34 mouse cellular contexts compared by ENCODE assay signal in genomic region chr14:32180861-32181260, GRCm38 (mm10). TPM values are rescaled to one million over a fixed set of nuclear protein-coding genes. Genes with fewer than 3 reads are reported as not detected.
DNase-seq lines count a peak whose midpoint lies in the region; ATAC-seq and TF ChIP-seq lines count a peak whose summit lies in the region.
"Had no signal": no experiment of that assay in that cellular context is flagged by ENCODE, and none has a peak within 500 bp of the region (broad histone marks: within the 10 kb centered on the region; RNA-seq: fewer than 3 reads in every experiment).

No protein-coding gene starts in this region.

- H3K9me3 ChIP-seq in kidney, postnatal 0 days (replicated peaks; ENCODE audit: low read length): no peaks in the 10 kb centered on the region
- H3K9me3 ChIP-seq in liver, embryonic 11.5 days (ENCODE audit: control insufficient read depth, low read length): no peaks in the 10 kb centered on the region
- no peaks in the 10 kb centered on the region for H3K9me3 ChIP-seq in midbrain, embryonic 11.5 days (ENCODE audit: control insufficient read depth, low read length)
- H3K9me3 ChIP-seq in midbrain, embryonic 10.5 days (replicated peaks): no peaks in the 10 kb centered on the region
- H3K9me3 ChIP-seq: embryonic facial prominence, embryonic 12.5 days; embryonic facial prominence, embryonic 15.5 days; heart, embryonic 12.5 days; heart, embryonic 15.5 days had no signal

- DNase-seq in heart, adult 11 months: peak; percentile 55
- no peak for DNase-seq in heart, postnatal 14 days
- no peak for DNase-seq in kidney, postnatal 0 days (ENCODE audit: low spot score)
- DNase-seq in kidney, adult 18-20 months: no peak
- DNase-seq in liver, adult 2 months (ENCODE audit: extremely low read depth, low read depth, low spot score): peak; percentile 81
- no peak for DNase-seq in liver, embryonic 11.5 days (ENCODE audit: low spot score)
- peak; percentile 77 for DNase-seq in midbrain, embryonic 11.5 days (ENCODE audit: low spot score, missing footprints)
- DNase-seq in midbrain, embryonic 10.5 days (ENCODE audit: low spot score): no peak
- DNase-seq: adrenal gland, postnatal 10 days; adrenal gland, postnatal 36 days; cerebellum, adult 11 months; cerebellum, adult 2 months; cerebellum, adult 9-11 months; cerebellum, postnatal 25 days; forebrain, postnatal 0 days; gastrocnemius, adult 2 months; gastrocnemius, postnatal 14 days; heart, adult 18-20 months; heart, postnatal 10 days; heart, postnatal 4 days had no signal

- no peak for TF ChIP-seq CTCF in kidney, postnatal 0 days (IDR thresholded peaks at IDR 0.05; ENCODE audit: low read depth)
- TF ChIP-seq CTCF in liver, adult 2 months (IDR thresholded peaks at IDR 0.05; ENCODE audit: low read depth, low read length): no peak

- no peak overlapping the region for H3K27ac ChIP-seq in kidney, postnatal 0 days
- peak overlapping the region; percentile 73 for H3K27ac ChIP-seq in liver, adult 2 months (replicated peaks; ENCODE audit: insufficient read depth, low read depth, low read length)
- no peak overlapping the region for H3K27ac ChIP-seq in liver, embryonic 11.5 days (ENCODE audit: low read depth, low read length)
- no peak overlapping the region for H3K27ac ChIP-seq in midbrain, embryonic 11.5 days (ENCODE audit: low read depth, low read length)
- no peak overlapping the region for H3K27ac ChIP-seq in midbrain, embryonic 10.5 days (replicated peaks)
- H3K27ac ChIP-seq: embryonic facial prominence, embryonic 12.5 days; embryonic facial prominence, embryonic 15.5 days; gastrocnemius, adult 2 months; heart, embryonic 15.5 days; hindbrain, embryonic 14.5 days had no signal

- intact Hi-C loops in heart, postnatal 14 days (cut with DNase I): no loop called here

- H3K36me3 ChIP-seq in kidney, postnatal 0 days (ENCODE audit: insufficient read depth, low read length): peaks cover 48% of the 10 kb centered on the region; the same call in 1 of the 2 replicates
- H3K36me3 ChIP-seq in liver, adult 2 months (ENCODE audit: control insufficient read depth, insufficient read depth, low read length): peaks cover 54% of the 10 kb centered on the region
- H3K36me3 ChIP-seq in liver, embryonic 11.5 days (ENCODE audit: control insufficient read depth, insufficient read depth, low read length): peaks cover 28% of the 10 kb centered on the region
- H3K36me3 ChIP-seq in midbrain, embryonic 11.5 days (ENCODE audit: control insufficient read depth, insufficient read depth, low read length): peaks cover 18% of the 10 kb centered on the region
- H3K36me3 ChIP-seq in midbrain, embryonic 10.5 days: peaks cover 75% of the 10 kb centered on the region

- no peak overlapping the region for H3K9ac ChIP-seq in kidney, postnatal 0 days (ENCODE audit: low read depth, low read length)
- no peak overlapping the region for H3K9ac ChIP-seq in liver, adult 2 months (ENCODE audit: low read depth, low read length)
- H3K9ac ChIP-seq in liver, embryonic 11.5 days (ENCODE audit: low read depth, low read length): no peak overlapping the region
- no peak overlapping the region for H3K9ac ChIP-seq in midbrain, embryonic 11.5 days (ENCODE audit: low read length)
- H3K9ac ChIP-seq: embryonic facial prominence, embryonic 12.5 days; embryonic facial prominence, embryonic 15.5 days; forebrain, postnatal 0 days; heart, embryonic 12.5 days; heart, embryonic 15.5 days; hindbrain, embryonic 14.5 days had no signal

- H3K4me1 ChIP-seq in kidney, postnatal 0 days (replicated peaks; ENCODE audit: insufficient read depth, low read length): no peaks in the 10 kb centered on the region
- peaks cover 9% of the 10 kb centered on the region; the same call in 1 of the 2 replicates for H3K4me1 ChIP-seq in liver, adult 2 months (ENCODE audit: control insufficient read depth, insufficient read depth, low read length)
- H3K4me1 ChIP-seq in liver, embryonic 11.5 days (replicated peaks; ENCODE audit: control insufficient read depth, insufficient read depth, low read length): peaks cover 4% of the 10 kb centered on the region; the same call in 1 of the 2 replicates
- H3K4me1 ChIP-seq in midbrain, embryonic 11.5 days (ENCODE audit: control insufficient read depth, insufficient read depth, low read length): no peaks in the 10 kb centered on the region
- H3K4me1 ChIP-seq in midbrain, embryonic 10.5 days: no peaks in the 10 kb centered on the region
- H3K4me1 ChIP-seq: embryonic facial prominence, embryonic 12.5 days; embryonic facial prominence, embryonic 15.5 days; heart, embryonic 12.5 days had no signal

- 0 out of 2 replicates have a peak, but pooled peaks have one; percentile 43 for ATAC-seq in kidney, postnatal 0 days (replicated peaks; ENCODE audit: low FRiP score, low read depth)
- ATAC-seq in liver, embryonic 11.5 days (replicated peaks; ENCODE audit: low FRiP score): no peak
- ATAC-seq in midbrain, embryonic 11.5 days (ENCODE audit: low FRiP score): no peak
- ATAC-seq: forebrain, embryonic 14.5 days; forebrain, postnatal 0 days; Patski had no signal

- H3K4me2 ChIP-seq in kidney, postnatal 0 days (ENCODE audit: low read length): no peak overlapping the region
- no peak overlapping the region for H3K4me2 ChIP-seq in liver, embryonic 11.5 days
- no peak overlapping the region for H3K4me2 ChIP-seq in midbrain, embryonic 11.5 days
- H3K4me2 ChIP-seq: embryonic facial prominence, embryonic 12.5 days; embryonic facial prominence, embryonic 15.5 days; heart, embryonic 12.5 days; heart, embryonic 15.5 days; hindbrain, embryonic 14.5 days had no signal

- no peak overlapping the region for H3K4me3 ChIP-seq in kidney, postnatal 0 days (replicated peaks; ENCODE audit: low read depth, low read length)
- no peak overlapping the region for H3K4me3 ChIP-seq in liver, adult 2 months (ENCODE audit: insufficient read depth, low read depth, low read length)
- no peak overlapping the region for H3K4me3 ChIP-seq in liver, embryonic 11.5 days (ENCODE audit: low read depth, low read length)
- H3K4me3 ChIP-seq in midbrain, embryonic 11.5 days (ENCODE audit: low read depth, low read length): no peak overlapping the region
- no peak overlapping the region for H3K4me3 ChIP-seq in midbrain, embryonic 10.5 days
- H3K4me3 ChIP-seq: embryonic facial prominence, embryonic 12.5 days; embryonic facial prominence, embryonic 15.5 days; gastrocnemius, adult 2 months; heart, embryonic 12.5 days; heart, embryonic 15.5 days had no signal

- 78% methylated on average over 6 of the region's 6 CpGs for WGBS in kidney, postnatal 0 days
- 34% methylated on average over 6 of the region's 6 CpGs for WGBS in liver, adult 2 months
- 84% methylated on average over 6 of the region's 6 CpGs for WGBS in liver, embryonic 11.5 days
- 89% methylated on average over 6 of the region's 6 CpGs for WGBS in midbrain, embryonic 11.5 days
- 87% methylated on average over 6 of the region's 6 CpGs for WGBS in midbrain, embryonic 10.5 days

- H3K27me3 ChIP-seq in kidney, postnatal 0 days (ENCODE audit: insufficient read depth, low read length): no peaks in the 10 kb centered on the region
- no peaks in the 10 kb centered on the region for H3K27me3 ChIP-seq in liver, adult 2 months (ENCODE audit: control insufficient read depth, insufficient read depth, low read length)
- no peaks in the 10 kb centered on the region for H3K27me3 ChIP-seq in liver, embryonic 11.5 days (replicated peaks; ENCODE audit: control insufficient read depth, insufficient read depth, low read length)
- no peaks in the 10 kb centered on the region for H3K27me3 ChIP-seq in midbrain, embryonic 11.5 days (ENCODE audit: control insufficient read depth, insufficient read depth, low read length)
- no peaks in the 10 kb centered on the region for H3K27me3 ChIP-seq in midbrain, embryonic 10.5 days (ENCODE audit: low read depth, poor library complexity, severe bottlenecking)
- H3K27me3 ChIP-seq: embryonic facial prominence, embryonic 12.5 days; embryonic facial prominence, embryonic 15.5 days; heart, embryonic 12.5 days; heart, embryonic 15.5 days; Patski had no signal

- no peak for TF ChIP-seq POLR2A in liver, adult 2 months (IDR thresholded peaks at IDR 0.05; ENCODE audit: extremely low read depth, insufficient read depth, low read length)

- no peaks in the 10 kb centered on the region for H3K79me2 ChIP-seq in liver, adult 2 months (ENCODE audit: control insufficient read depth, insufficient read depth, low read length)

RNA-seq across cellular contexts. Expression of gene Timm23, which starts 20.8 kb away (rescaled TPM):
- 100 to 1,000 TPM; 163 to 177 TPM for total RNA-seq in heart, postnatal 14 days (2021)
- 305 and 316 TPM in 2 replicates for polyA plus RNA-seq in kidney, postnatal 0 days (2015; fragmentation: Nextera tagmentation; extraction: Ambion mirVana)
- total RNA-seq in liver, adult 2 months (2014; rRNA removed): 191 and 195 TPM in 2 replicates
- 122 and 156 TPM in 2 replicates for polyA plus RNA-seq in liver, adult 2 months (2012; rRNA removed)
- polyA plus RNA-seq in liver, embryonic 11.5 days (2014; fragmentation: Nextera tagmentation; extraction: Ambion mirVana): 425 and 431 TPM in 2 replicates
- polyA plus RNA-seq in midbrain, embryonic 11.5 days (2014; fragmentation: Nextera tagmentation; extraction: Ambion mirVana): 271 and 283 TPM in 2 replicates
- 312 and 360 TPM in 2 replicates for polyA plus RNA-seq in midbrain, embryonic 10.5 days (2016; fragmentation: Nextera tagmentation; extraction: Ambion mirVana)

RNA-seq across cellular contexts. Expression of gene Parg, which starts 20.9 kb away (rescaled TPM):
- 10 to 100 TPM; 20.8 to 28.6 TPM for total RNA-seq in heart, postnatal 14 days (2021)
- polyA plus RNA-seq in kidney, postnatal 0 days (2015; fragmentation: Nextera tagmentation; extraction: Ambion mirVana): 33.3 and 34.8 TPM in 2 replicates
- total RNA-seq in liver, adult 2 months (2014; rRNA removed): 21.0 and 25.1 TPM in 2 replicates
- polyA plus RNA-seq in liver, adult 2 months (2012; rRNA removed): 2.8 TPM in 2 replicates
- polyA plus RNA-seq in liver, embryonic 11.5 days (2014; fragmentation: Nextera tagmentation; extraction: Ambion mirVana): 37.2 and 41.3 TPM in 2 replicates
- polyA plus RNA-seq in midbrain, embryonic 11.5 days (2014; fragmentation: Nextera tagmentation; extraction: Ambion mirVana): 66.1 and 70.1 TPM in 2 replicates
- 47.5 and 48.5 TPM in 2 replicates for polyA plus RNA-seq in midbrain, embryonic 10.5 days (2016; fragmentation: Nextera tagmentation; extraction: Ambion mirVana)

RNA-seq across cellular contexts. Expression of gene Ncoa4, which starts 21.2 kb away (rescaled TPM):
- total RNA-seq in heart, postnatal 14 days (2021): 100 to 1,000 TPM; 139 to 150 TPM
- 97.2 and 99.1 TPM in 2 replicates for polyA plus RNA-seq in kidney, postnatal 0 days (2015; fragmentation: Nextera tagmentation; extraction: Ambion mirVana)
- total RNA-seq in liver, adult 2 months (2014; rRNA removed): 134 and 142 TPM in 2 replicates
- polyA plus RNA-seq in liver, adult 2 months (2012; rRNA removed): 39.6 and 43.1 TPM in 2 replicates
- 172 and 197 TPM in 2 replicates for polyA plus RNA-seq in liver, embryonic 11.5 days (2014; fragmentation: Nextera tagmentation; extraction: Ambion mirVana)
- polyA plus RNA-seq in midbrain, embryonic 11.5 days (2014; fragmentation: Nextera tagmentation; extraction: Ambion mirVana): 106 and 111 TPM in 2 replicates
- polyA plus RNA-seq in midbrain, embryonic 10.5 days (2016; fragmentation: Nextera tagmentation; extraction: Ambion mirVana): 71.1 and 82.2 TPM in 2 replicates

RNA-seq across cellular contexts. Expression of gene Msmb, which starts 39.0 kb away (rescaled TPM):
- total RNA-seq in heart, postnatal 14 days (2021): not detected
- polyA plus RNA-seq in kidney, postnatal 0 days (2015; fragmentation: Nextera tagmentation; extraction: Ambion mirVana): not detected in 2 replicates
- total RNA-seq in liver, adult 2 months (2014; rRNA removed): not detected in 2 replicates
- polyA plus RNA-seq in liver, adult 2 months (2012; rRNA removed): not detected in 2 replicates
- polyA plus RNA-seq in liver, embryonic 11.5 days (2014; fragmentation: Nextera tagmentation; extraction: Ambion mirVana): 0.38 TPM in 1 of 2 replicates, not detected in the other
- not detected in 2 replicates for polyA plus RNA-seq in midbrain, embryonic 11.5 days (2014; fragmentation: Nextera tagmentation; extraction: Ambion mirVana)
- polyA plus RNA-seq in midbrain, embryonic 10.5 days (2016; fragmentation: Nextera tagmentation; extraction: Ambion mirVana): not detected in 2 replicates
- total RNA-seq: adrenal gland, adult 18-20 months; adrenal gland, postnatal 10 days; adrenal gland, postnatal 36 days; common myeloid progenitor, adult 5-6 weeks; ES-E14; forebrain, postnatal 0 days; gastrocnemius, adult 2 months; gastrocnemius, postnatal 14 days; gastrocnemius, postnatal 4 days; heart, adult 18-20 months; heart, postnatal 10 days; heart, postnatal 4 days had no signal
- polyA plus RNA-seq: cerebellum, adult 2 months; embryonic facial prominence, embryonic 12.5 days; embryonic facial prominence, embryonic 15.5 days; forebrain, embryonic 11.5 days; forebrain, embryonic 14.5 days; forebrain, postnatal 0 days; frontal cortex, adult 2 months; heart, embryonic 12.5 days; heart, embryonic 15.5 days; hindbrain, embryonic 11.5 days; hindbrain, embryonic 14.5 days; Patski had no signal

Comparison
In these comparisons a context has a peak if more than half of its experiments do, and no peak if none do; other contexts are left out.
1. DNase-seq: peak in heart, adult 11 months (single experiment), liver, adult 2 months (single experiment) and midbrain, embryonic 11.5 days (single experiment); none in heart, postnatal 14 days (0 of 2), kidney, postnatal 0 days (single experiment), kidney, adult 18-20 months (single experiment), liver, embryonic 11.5 days (single experiment) and midbrain, embryonic 10.5 days (single experiment).